Mouse (Mus musculus) gastrocnemius, postnatal 4 days (tissue): Measurements from ENCODE around the gene Fam71a. TPM values are rescaled to one million over a fixed set of nuclear protein-coding genes. Genes with fewer than 3 reads are reported as not detected.

Experiments
- DNase-seq, 2 experiments: peaks; one replicate each; pipeline ENCODE4 v3.0.0; 2021 to 2022; ENCODE audit warnings: low spot score in 2 of 2, mixed read lengths in 2 of 2
- long read RNA-seq, 2 experiments: library from polyadenylated mRNA; stranded (forward); transcript quantifications; one replicate each; pipeline ENCODE4 v2.0.0; 2021
- total RNA-seq, 2 experiments: library from RNA; stranded (reverse); gene quantifications; 2 replicates each; pipeline ENCODE4 v1.2.3; 2021

Gene Fam71a
- not detected for total RNA-seq
- long read RNA-seq, experiment 1: 0 reads
- long read RNA-seq, experiment 2: 0 reads

- DNase-seq: peak in 1 of 2 experiments; percentile 7
These were observed at the start of gene Fam71a for GRCm38 (mm10) chr1:191164717-191165116. Gene Fam71a (minus strand): TSS chr1:191164817.

- DNase-seq: no peak
These were observed 46.5 kb upstream of the Fam71a start for GRCm38 (mm10) chr1:191211096-191211495.

DNA sequence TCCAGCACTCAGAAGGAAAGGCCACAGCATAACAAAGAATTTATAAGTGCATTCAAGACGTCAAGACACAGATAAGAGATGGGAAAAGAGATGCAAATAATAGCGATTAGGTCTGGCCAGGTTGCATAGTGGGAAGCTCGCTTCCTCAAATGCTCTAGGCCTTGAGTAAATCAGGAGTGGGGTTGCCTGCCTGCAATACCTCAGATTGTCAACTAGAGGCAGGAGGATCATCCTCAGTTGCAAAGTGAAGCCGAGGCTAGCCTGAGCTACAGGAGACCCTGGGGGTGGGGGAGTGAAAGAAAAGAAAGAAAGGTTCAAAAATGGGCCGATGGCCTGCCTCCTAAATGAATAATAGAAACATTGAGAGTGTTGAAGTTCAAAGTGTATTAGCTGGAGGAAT, 41.2 kb upstream of the Fam71a start:
- no peak for DNase-seq

GRCm38 (mm10) chr1:191204876-191205275, 40.3 kb upstream of the Fam71a start:
- no peak for DNase-seq

GRCm38 (mm10) chr1:191203496-191203895, 38.9 kb upstream of the Fam71a start:
- no peak for DNase-seq

- DNase-seq: no peak
These were observed 37.8 kb upstream of the Fam71a start for GRCm38 (mm10) chr1:191202208-191202952.

GRCm38 (mm10) chr1:191200816-191201602, 36.4 kb upstream of the Fam71a start:
- no peak for DNase-seq

- no peak for DNase-seq
These were observed 33.3 kb upstream of the Fam71a start for GRCm38 (mm10) chr1:191197916-191198315.

DNA sequence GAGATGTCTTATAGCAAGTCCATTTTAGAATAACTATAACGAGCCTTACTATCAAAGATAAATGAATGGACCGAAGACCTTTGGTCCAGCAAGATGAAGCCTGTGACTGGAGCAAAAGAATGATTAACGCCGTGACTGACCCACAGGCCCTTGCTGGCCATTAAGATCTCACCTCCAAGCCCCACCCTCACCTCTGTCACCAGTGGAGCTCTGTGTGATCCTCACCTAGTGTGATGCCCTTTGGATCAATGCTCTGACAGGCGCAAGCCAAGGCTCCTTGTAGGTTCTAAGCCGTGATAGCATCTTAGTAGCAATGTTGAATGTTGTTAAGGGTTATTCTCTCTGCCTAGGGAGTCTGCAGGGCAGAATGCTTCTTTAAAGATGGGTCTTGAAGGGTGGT, 31.4 kb upstream of the Fam71a start:
- DNase-seq: no peak

- DNase-seq: no peak
These were observed 29.2 kb upstream of the Fam71a start for GRCm38 (mm10) chr1:191193657-191194424.

DNA sequence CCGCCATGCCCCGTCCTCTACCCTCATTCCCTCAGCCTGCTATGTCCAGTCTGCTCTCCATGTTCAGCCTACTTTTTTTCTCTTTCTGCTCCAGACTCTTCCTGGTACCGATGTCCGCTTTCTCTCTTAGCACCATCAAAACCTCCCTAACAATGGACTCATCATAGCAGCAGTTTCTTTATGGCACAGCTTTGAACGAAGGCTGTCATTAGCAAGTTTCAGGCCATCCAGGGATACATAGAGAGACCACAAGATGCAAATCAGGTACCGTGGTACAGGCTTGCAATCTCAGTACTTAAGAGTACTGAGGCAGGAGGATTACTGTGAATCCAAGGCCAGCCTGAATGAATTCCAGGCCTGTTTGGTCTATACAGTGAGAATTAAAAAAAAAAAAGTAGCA, 28.1 kb upstream of the Fam71a start:
- no peak for DNase-seq

- DNase-seq: no peak
These were observed 27.6 kb upstream of the Fam71a start for GRCm38 (mm10) chr1:191192213-191192612.

DNA sequence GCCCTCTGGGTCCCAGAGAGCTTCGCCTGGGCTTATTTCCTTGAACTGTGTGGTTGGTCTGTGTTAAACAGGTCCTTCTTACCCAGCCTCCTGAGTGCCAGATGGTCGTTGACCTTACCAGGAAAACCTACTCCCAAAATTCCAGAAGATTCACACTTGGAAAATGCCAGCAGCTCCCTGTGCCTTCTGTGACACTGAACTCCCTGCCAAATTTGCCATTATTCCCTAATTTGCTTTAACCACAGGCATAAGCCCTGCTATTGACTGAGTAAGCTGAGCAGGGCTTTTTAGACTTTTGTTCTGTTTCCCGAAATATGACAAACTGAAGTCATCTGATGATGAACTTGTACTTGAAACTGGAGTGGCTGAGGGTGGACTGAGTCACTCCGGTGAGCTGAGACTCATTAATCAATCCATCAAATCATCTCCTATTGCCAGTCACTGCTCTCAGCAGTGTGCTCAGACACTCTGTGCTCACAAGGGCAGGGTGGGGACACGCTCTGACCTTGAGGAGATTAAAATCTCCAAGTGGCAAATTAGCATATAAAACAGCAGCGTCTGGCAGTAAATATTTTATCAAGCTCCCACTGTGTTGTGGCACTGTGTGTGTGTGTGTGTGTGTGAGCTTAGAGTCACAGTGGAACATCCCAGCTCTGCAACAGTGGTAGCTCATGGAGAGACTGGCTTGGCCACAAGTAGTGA, 25.2 kb upstream of the Fam71a start:
- no peak for DNase-seq

DNA sequence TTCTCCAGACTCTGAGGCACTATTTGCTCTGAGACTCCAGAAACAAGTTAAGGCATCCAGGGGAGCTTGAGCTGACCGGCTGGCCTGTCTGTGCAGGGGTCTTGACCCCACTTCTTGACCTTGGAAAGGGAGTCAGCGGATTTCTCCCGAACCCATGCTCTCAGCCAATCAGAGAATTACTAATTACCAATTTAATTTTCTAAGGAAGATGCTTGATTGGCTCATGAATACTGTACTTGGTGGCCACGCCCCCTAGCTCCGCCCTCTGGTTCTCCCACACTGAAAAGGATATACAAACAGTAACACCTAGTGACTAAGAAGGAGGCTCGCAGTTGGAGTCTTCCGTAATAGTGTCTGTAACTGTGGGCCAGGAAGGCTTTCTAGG, 21.8 kb upstream of the Fam71a start:
- peak in 1 of 2 experiments; percentile 29 for DNase-seq

GRCm38 (mm10) chr1:191185761-191186385, 21.3 kb upstream of the Fam71a start:
- DNase-seq: no peak

DNA sequence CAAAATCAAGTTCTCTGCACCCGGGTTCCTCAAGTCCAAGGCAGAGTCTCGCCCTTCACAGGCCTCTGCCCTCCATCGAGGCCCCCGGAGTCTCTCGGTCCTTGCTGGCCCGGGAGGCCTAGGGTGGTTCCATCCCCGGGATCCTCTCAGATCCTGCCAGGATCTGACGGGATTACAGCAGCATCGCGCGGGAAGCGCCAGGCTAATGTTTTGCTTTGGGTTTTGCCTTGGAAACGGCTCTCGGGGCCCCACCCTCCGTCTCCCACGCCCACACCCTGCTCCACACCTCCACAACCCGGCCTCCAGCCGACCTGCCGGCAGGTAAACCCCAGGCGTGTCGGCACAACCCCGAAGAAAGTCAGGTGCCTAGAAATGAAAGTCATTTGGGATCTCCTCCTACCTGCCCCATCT, 20.2 kb upstream of the Fam71a start:
- peak in 1 of 2 experiments; percentile 26 for DNase-seq

GRCm38 (mm10) chr1:191184066-191184815, 19.6 kb upstream of the Fam71a start:
- DNase-seq: peak in 1 of 2 experiments; percentile 20

DNA sequence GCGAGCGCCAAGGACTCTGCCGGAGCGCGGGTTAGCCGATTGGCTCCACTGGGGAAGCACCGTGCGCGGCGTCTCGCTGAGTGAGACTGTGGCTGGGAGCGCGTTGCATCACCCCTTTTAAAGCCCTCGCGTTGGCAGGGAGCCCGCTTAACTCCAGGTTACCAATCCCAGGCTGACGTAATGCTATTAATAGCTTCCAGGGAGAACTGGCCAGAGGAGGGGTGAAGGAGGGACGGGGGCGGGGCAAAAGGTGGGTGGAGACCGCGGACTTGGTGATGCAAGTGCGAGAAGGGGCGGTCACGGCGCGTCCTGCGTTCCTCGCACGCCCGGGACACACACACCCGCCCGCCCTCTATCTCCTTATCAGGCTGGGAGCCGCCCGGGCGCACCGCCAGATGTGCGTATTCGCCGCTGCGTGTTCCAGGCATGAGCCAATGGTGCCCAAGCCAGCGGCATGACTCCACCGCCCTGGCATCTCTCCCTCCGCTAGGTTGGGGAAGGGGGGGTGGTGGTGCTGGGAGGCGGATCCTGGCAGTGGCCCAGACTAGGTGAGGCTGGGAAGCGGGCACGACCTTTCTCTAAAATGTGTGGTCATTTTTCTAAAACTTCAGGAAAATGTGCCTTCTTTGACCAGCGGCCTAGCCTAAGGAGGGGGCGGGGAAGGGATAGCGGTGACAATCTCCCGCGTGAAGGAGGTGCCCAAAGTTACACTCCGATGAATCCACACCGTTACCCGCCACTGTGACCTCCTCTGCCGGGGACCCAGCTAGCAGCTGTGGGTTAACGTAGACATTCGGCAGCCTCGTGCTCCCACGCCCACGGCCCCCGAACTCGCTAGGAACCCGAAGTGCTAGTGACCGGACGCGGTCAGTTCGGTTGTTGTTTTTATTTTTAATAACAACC, 18.8 kb upstream of the Fam71a start:
- DNase-seq: peak; percentile 94 to 96
